Mouse (Mus musculus) B cell, adult 2 months (primary cell): ENCODE results near the gene Tgfb1i1.

Experiments
- DNase-seq, 2 experiments: peaks; one replicate each; pipeline ENCODE4 v3.0.0; 2022

The Tgfb1i1 gene

DNA sequence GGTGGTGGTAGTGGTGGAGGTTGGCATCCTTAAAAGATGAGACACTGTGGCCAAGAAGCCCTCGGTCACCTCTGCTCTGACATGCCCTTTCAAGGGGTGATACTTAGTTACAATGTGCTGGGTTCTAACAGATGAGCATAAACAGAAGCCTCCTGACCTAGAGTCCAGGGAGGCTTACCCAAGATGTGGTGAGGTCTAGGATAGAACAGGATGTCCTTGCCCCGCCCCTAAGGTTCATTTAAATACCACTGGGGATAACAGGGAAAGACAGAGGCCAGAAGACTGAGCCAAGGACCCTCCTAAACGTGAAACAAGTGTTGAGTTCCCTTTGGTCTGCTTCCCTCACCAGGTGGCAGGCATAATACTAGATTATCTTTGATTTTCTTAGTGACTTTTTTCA is 49.9 kb downstream of the Tgfb1i1 start:
- no peak for DNase-seq

DNA sequence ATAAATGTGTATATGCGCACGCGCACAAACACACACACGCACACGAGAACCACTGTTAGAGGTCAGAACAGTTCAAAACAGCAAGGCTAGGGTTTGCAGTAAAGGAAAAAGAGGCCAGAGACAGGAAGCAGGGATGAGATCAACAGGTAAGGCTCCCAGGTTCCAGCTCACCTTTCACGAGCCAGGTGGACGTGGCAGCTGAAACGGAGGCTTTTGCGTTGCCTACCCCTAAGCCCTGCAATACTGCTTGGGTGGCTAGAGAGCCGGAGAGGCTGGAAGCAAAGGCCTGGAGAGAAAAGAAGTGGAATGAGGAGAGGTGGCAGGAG is 50.6 kb downstream of the Tgfb1i1 start:
- DNase-seq = no peak

DNA sequence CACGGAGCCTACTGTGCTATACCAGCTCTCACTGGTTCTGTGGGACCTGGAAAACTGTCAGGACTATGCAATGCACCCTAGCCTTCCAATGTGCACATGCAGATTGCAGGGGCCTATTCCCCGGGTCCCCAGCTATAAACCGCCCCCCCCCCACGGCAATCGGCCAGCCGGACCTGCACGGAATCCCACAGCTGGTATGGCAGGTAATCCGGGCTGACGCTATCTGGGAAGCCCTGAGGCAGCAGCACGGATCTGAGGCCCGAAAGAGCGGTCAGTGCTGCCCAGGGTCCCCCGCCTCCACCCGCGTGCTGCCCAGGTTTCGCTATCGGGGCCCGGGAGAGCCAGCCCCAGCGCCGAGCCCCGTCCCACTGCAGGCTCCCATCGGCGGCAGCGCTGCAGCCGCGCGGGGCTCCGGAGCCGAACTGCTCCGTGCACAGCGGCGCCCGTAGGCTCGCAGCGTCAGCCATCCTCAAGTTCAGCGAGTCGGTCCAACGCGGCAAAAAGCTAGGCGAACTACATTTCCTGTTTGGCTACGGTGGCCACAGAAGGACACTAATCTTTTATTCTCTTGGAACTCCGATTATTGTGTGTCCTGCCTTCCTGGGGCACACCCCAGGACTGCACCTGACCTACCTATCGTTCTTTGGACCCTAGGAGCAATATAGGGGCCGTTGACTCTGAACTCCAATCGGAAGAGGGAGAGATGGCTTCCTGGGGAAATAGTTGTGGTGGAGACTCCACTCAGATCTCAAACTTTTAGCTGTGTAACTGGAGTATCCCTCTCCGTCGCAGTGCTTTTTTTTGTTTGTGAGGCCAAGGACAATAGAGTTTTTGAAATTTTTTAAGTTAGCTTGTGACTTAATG is 51.2 kb downstream of the Tgfb1i1 start, which contains the start of gene BC017158:
Gene BC017158 (minus strand): TSS at position 554 of the 864 bp plus-strand sequence.
- peak; percentile 62 to 65 for DNase-seq

DNA sequence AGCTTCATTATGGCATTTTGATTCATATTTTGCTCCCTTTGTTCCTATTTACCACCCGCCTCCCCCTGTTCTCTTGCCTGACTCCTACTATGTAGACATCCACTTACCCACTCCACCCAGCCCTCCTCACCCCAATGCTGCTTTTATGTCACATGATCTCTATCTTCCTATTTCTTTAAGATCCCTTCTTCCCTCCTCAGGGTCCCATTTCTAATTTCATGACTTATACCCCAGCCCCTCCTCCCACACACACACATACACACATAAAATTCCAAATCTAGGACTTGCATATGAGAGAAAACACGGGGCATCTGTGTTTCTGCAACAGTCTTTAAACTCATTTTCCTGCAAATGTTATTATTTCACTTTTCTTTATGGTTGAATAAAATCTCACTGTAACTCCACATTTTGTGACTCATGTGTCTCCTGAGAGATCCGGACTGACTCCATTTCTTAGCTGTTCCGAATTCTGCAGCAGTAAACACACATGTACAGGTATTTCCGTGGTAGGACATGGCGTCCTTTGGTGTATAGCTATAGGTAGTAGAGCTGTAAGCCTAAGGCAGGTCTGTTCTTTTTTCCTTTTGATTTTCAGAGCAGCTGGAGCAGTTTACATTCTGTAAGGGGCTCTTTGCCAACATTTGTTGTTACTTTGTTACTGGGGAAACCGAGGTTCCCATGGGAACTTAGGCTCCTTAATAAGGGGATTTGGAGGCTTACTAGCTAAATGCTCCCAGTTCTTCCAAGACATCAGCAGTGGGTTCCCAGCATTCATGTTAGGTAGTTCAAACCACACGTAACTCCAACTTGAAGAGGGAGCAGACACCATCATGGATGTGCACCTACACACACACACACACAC is 52.1 kb downstream of the Tgfb1i1 start:
- no peak for DNase-seq

DNA sequence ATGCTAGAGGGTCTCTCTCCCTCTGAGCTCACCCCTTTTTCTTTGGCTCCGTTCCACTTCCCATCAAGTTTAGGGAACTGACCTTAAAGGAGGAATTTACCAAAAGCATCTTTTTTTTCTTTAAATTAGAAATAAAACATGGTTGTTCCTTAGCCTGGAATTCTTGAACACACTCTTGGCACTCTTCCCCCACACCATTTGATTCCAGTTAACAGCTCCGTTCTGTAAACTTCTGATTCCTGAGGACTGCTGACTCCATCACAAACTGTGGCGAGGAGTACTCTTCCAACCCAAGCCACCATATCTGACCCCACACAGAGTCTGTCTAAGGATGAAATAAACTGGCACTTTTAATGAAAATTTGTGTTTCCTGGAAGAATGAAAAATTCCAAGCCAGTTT is 54.3 kb downstream of the Tgfb1i1 start:
- DNase-seq = no peak

DNA sequence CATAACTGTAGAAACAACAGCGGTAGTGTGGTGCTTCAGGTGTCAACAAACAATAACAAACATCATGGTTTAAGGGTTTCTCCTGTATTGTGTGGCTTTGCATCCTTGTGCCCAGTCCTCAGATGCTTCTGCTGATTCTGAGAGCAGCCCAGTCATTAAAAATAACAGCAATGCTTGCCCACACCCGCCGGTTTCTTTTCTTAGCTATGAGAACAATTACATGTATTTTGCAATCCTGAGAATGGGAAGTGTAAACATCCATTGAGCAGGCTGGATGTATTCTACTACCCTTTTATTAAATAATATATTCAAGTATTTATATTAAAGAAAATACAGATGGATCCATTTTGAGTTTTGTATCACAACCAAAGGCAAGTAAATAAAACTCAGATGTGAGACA is 55.5 kb downstream of the Tgfb1i1 start:
- no peak for DNase-seq

DNA sequence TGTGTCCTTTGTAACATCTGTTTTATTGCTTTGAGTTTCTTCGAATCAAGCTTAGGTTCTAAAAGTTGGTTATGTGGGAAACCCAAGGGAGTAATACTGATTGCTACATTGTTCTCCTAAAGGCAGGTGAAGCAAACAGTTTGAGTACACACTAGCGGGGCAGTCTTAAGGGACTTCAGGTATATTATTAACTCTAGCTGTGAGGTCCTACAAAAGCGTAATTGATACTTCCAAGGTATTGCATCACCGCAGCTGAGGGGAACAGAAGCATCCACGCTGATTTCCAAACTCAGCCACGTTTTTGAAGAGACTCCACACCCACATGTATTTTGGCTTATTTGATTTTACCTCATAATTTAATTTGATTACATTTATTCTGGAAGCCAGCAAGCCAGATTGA is 57.6 kb downstream of the Tgfb1i1 start:
- no peak for DNase-seq

DNA sequence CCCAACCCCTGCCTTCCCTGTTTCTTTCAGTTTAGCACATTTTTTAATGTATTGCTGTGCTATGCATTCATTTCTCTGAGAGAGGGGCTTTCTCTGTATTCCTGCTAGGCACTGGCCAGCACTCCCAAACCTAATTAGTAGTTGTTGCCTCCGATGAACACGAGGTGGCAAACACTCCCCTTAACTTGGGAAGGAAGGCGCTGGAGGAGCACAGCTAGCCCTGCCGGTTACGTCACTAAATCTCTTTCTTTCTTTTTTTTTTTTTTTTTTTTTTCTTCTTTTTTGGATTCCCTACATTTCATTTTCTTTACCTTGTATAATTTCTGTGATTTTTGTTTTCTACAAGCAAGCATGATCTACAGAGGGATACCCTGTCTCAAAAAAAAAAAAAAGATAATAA is 58.3 kb downstream of the Tgfb1i1 start:
- DNase-seq = no peak
